ENCODE assay signal across 12 mouse cellular contexts in the genomic region with DNA sequence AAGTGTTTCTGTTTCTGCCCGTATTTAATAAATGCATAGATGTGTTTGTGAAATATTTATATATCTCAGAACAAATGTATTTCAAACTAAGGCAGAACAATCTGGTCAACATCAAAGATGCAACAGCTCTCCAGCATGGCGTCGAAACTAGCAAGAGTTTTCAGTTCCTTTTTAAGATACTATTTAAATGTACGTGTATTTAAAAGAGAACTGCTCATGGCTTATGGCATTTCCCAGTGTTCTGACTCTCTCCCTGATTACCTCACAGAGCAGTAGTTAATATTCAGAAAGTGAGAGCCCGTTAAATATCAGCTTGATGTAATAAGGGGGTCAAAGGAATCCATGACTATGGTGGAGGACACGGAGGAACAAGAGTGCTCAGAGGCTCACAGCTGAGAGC.
"Had no signal": no experiment of that assay in that cellular context is flagged by ENCODE, and none has a peak within 500 bp of the region (broad histone marks: within the 10 kb centered on the region; RNA-seq: fewer than 3 reads in every experiment).

No protein-coding gene starts in this region.

- ATAC-seq: midbrain, embryonic 13.5 days; midbrain, embryonic 15.5 days had no signal

- H3K27me3 ChIP-seq: megakaryocyte, embryonic 14.5 days; midbrain, embryonic 13.5 days; midbrain, embryonic 15.5 days; neural tube, embryonic 12.5 days had no signal

- DNase-seq: lung, adult 18-20 months; lung, embryonic 14.5 days; lung, postnatal 10 days; lung, postnatal 4 days; right cerebral cortex, postnatal 14 days; thymus, adult 2 months; thymus, postnatal 25 days; thymus, postnatal 4 days had no signal
